In the genomic region with DNA sequence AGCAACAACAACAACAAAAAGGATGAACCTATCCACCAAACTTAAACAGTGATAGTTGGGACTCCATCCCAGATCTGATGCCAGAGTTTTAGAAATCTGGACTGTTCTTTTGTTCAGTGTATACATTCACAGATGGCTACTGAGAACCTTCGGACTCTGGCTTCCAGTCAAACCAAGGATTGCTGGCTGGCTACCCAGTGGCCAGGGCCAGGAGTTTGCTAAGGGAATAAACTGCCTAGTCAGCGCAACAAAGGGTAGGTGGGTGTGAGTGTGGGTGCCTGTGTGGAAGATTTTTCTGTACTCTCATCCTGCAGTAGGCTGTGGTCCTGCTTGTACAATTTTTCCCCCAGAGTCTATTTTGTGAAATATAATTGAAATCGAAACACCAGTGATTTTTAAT, we compare ENCODE assay signal across 19 mouse cellular contexts.
DNase-seq lines count a peak whose midpoint lies in the region; ATAC-seq lines count a peak whose summit lies in the region.
"Had no signal": no experiment of that assay in that cellular context is flagged by ENCODE, and none has a peak within 500 bp of the region (broad histone marks: within the 10 kb centered on the region; RNA-seq: fewer than 3 reads in every experiment).

No protein-coding gene starts in this region.

- no peaks in the 10 kb centered on the region for H3K4me1 ChIP-seq in forebrain, embryonic 16.5 days (replicated peaks; ENCODE audit: control insufficient read depth, insufficient read depth, low read length)
- H3K4me1 ChIP-seq: limb, embryonic 13.5 days; neural tube, embryonic 15.5 days had no signal

- no peak overlapping the region for H3K4me2 ChIP-seq in forebrain, embryonic 16.5 days (ENCODE audit: low read length)
- H3K4me2 ChIP-seq: hindbrain, embryonic 14.5 days; limb, embryonic 13.5 days; neural tube, embryonic 15.5 days had no signal

- H3K36me3 ChIP-seq in forebrain, embryonic 16.5 days (ENCODE audit: control insufficient read depth, insufficient read depth), result no peaks in the 10 kb centered on the region
- H3K36me3 ChIP-seq: limb, embryonic 13.5 days; neural tube, embryonic 15.5 days had no signal

- H3K9me3 ChIP-seq in forebrain, embryonic 16.5 days (ENCODE audit: control insufficient read depth, low read length), result no peaks in the 10 kb centered on the region
- H3K9me3 ChIP-seq: limb, embryonic 13.5 days; neural tube, embryonic 15.5 days had no signal

- no peak for ATAC-seq in forebrain, embryonic 16.5 days
- ATAC-seq: intestine, postnatal 0 days had no signal

- H3K4me3 ChIP-seq in forebrain, embryonic 16.5 days (replicated peaks; ENCODE audit: low read length), result no peak overlapping the region
- H3K4me3 ChIP-seq: limb, embryonic 13.5 days; neural tube, embryonic 15.5 days had no signal

- H3K27ac ChIP-seq in forebrain, embryonic 16.5 days (ENCODE audit: low read length), result no peak overlapping the region
- H3K27ac ChIP-seq: hindbrain, embryonic 14.5 days; limb, embryonic 13.5 days; neural tube, embryonic 15.5 days had no signal

- no peak overlapping the region for H3K9ac ChIP-seq in forebrain, embryonic 16.5 days (replicated peaks; ENCODE audit: low read depth, low read length)
- H3K9ac ChIP-seq: hindbrain, embryonic 14.5 days; limb, embryonic 13.5 days; neural tube, embryonic 15.5 days had no signal

- no peaks in the 10 kb centered on the region for H3K27me3 ChIP-seq in forebrain, embryonic 16.5 days (replicated peaks; ENCODE audit: control insufficient read depth, insufficient read depth, low read length)
- H3K27me3 ChIP-seq: limb, embryonic 13.5 days; neural tube, embryonic 15.5 days had no signal

- 77% methylated on average over 3 of the region's 3 CpGs for WGBS in forebrain, embryonic 16.5 days

- DNase-seq in cerebellum, adult 11-12 months, result peak; percentile 2
- no peak for DNase-seq in cerebellum, adult 11 months
- DNase-seq in right cerebral cortex, adult 18-20 months, result peak; percentile 64
- DNase-seq in right cerebral cortex, postnatal 4 days, result no peak
- DNase-seq in layer of hippocampus, adult 9-11 months, result peak; percentile 23
- no peak for DNase-seq in T-cell, adult 2 months (ENCODE audit: low spot score)
- DNase-seq in ovary, postnatal 10 days (ENCODE audit: low spot score), result no peak
- DNase-seq: adrenal gland, postnatal 14 days; heart, adult 18-20 months; heart, postnatal 10 days; kidney, postnatal 4 days; lung, adult 2 months; spleen, adult 18-20 months; thymus, postnatal 36 days had no signal

Comparison
In these comparisons a context has a peak if more than half of its experiments do, and no peak if none do; other contexts are left out.
1. DNase-seq: peak in cerebellum, adult 11-12 months (single experiment), right cerebral cortex, adult 18-20 months (single experiment) and layer of hippocampus, adult 9-11 months (single experiment); none in cerebellum, adult 11 months (single experiment), right cerebral cortex, postnatal 4 days (single experiment), T-cell, adult 2 months (single experiment) and ovary, postnatal 10 days (single experiment).